Comparison of ENCODE assay signal across 20 mouse cellular contexts in genomic region chr7:129308661-129309060, GRCm38 (mm10). TPM values are rescaled to one million over a fixed set of nuclear protein-coding genes. Genes with fewer than 3 reads are reported as not detected.
DNase-seq lines count a peak whose midpoint lies in the region; ATAC-seq and TF ChIP-seq lines count a peak whose summit lies in the region.
"Had no signal": no experiment of that assay in that cellular context is flagged by ENCODE, and none has a peak within 500 bp of the region (broad histone marks: within the 10 kb centered on the region; RNA-seq: fewer than 3 reads in every experiment).

No protein-coding gene starts in this region.

- ATAC-seq in embryonic facial prominence, embryonic 11.5 days (replicated peaks; ENCODE audit: insufficient number of reproducible peaks, low FRiP score, low TSS enrichment, low read depth) = no peak
- ATAC-seq in lung, postnatal 0 days = 0 out of 2 replicates have a peak, but pooled peaks have one; percentile 32
- ATAC-seq in limb, embryonic 14.5 days (ENCODE audit: low FRiP score, low read depth) = no peak
- ATAC-seq: intestine, embryonic 15.5 days had no signal

- H3K9ac ChIP-seq in embryonic facial prominence, embryonic 11.5 days (replicated peaks; ENCODE audit: low read length) = no peak overlapping the region
- no peak overlapping the region for H3K9ac ChIP-seq in lung, postnatal 0 days (replicated peaks; ENCODE audit: low read depth)
- no peak overlapping the region for H3K9ac ChIP-seq in limb, embryonic 14.5 days (ENCODE audit: low read depth, low read length, severe bottlenecking)
- H3K9ac ChIP-seq: embryonic facial prominence, embryonic 13.5 days; hindbrain, embryonic 13.5 days; intestine, embryonic 15.5 days; liver, embryonic 14.5 days had no signal

- DNase-seq in embryonic facial prominence, embryonic 11.5 days (ENCODE audit: low spot score) = peak; percentile 47
- no peak for DNase-seq in embryonic facial prominence, embryonic 10.5 days (ENCODE audit: low spot score)
- peak; percentile 14 for DNase-seq in kidney, adult 2 months
- DNase-seq in kidney, adult 9 months = no peak
- peak; percentile 60 for DNase-seq in lung, postnatal 0 days (ENCODE audit: low spot score)
- no peak for DNase-seq in lung, adult 2 months
- DNase-seq in limb, embryonic 14.5 days (ENCODE audit: low spot score) = peak; percentile 67
- DNase-seq in right cerebral cortex, postnatal 14 days = no peak
- DNase-seq: adrenal gland, adult 8-10 months; cerebellum, adult 11 months; cerebellum, postnatal 14 days; gastrocnemius, postnatal 10 days; right cerebral cortex, postnatal 25 days; thymus, postnatal 14 days had no signal

- no peaks in the 10 kb centered on the region for H3K36me3 ChIP-seq in embryonic facial prominence, embryonic 11.5 days (replicated peaks; ENCODE audit: control insufficient read depth, insufficient read depth, low read depth, low read length)
- H3K36me3 ChIP-seq in embryonic facial prominence, embryonic 10.5 days (replicated peaks) = no peaks in the 10 kb centered on the region
- no peaks in the 10 kb centered on the region for H3K36me3 ChIP-seq in kidney, adult 2 months (ENCODE audit: control insufficient read depth, insufficient read depth, low read length)
- no peaks in the 10 kb centered on the region for H3K36me3 ChIP-seq in lung, postnatal 0 days (ENCODE audit: insufficient read depth, low read length)
- no peaks in the 10 kb centered on the region for H3K36me3 ChIP-seq in limb, embryonic 14.5 days (ENCODE audit: control insufficient read depth, insufficient read depth, low read length)
- H3K36me3 ChIP-seq: embryonic facial prominence, embryonic 13.5 days; heart, embryonic 10.5 days; hindbrain, embryonic 13.5 days; intestine, embryonic 15.5 days had no signal

- no peak for TF ChIP-seq CTCF in kidney, adult 2 months (conservative IDR thresholded peaks at IDR 0.05; ENCODE audit: insufficient read depth, insufficient read length, low read depth, low read length)
- no peak for TF ChIP-seq CTCF in lung, postnatal 0 days (IDR thresholded peaks at IDR 0.05)
- TF ChIP-seq CTCF in lung, adult 2 months (IDR thresholded peaks at IDR 0.05; ENCODE audit: insufficient read depth, low read length) = no peak

- H3K4me1 ChIP-seq in embryonic facial prominence, embryonic 11.5 days (ENCODE audit: control insufficient read depth, insufficient read depth, low read length) = no peaks in the 10 kb centered on the region
- H3K4me1 ChIP-seq in embryonic facial prominence, embryonic 10.5 days = peaks cover 3% of the 10 kb centered on the region
- no peaks in the 10 kb centered on the region for H3K4me1 ChIP-seq in kidney, adult 2 months (ENCODE audit: control insufficient read depth, insufficient read depth, low read length)
- no peaks in the 10 kb centered on the region; the same call in 1 of the 2 replicates for H3K4me1 ChIP-seq in lung, postnatal 0 days (ENCODE audit: insufficient read depth, low read depth, low read length)
- no peaks in the 10 kb centered on the region for H3K4me1 ChIP-seq in lung, adult 2 months (ENCODE audit: control insufficient read depth, insufficient read depth, low read length)
- H3K4me1 ChIP-seq in limb, embryonic 14.5 days (ENCODE audit: control insufficient read depth, insufficient read depth, low read length) = no peaks in the 10 kb centered on the region

- no peak for TF ChIP-seq POLR2A in kidney, adult 2 months (IDR thresholded peaks at IDR 0.05; ENCODE audit: low read depth, low read length)
- no peak for TF ChIP-seq POLR2A in lung, adult 2 months (IDR thresholded peaks at IDR 0.05; ENCODE audit: borderline replicate concordance, extremely low read depth, low read depth, low read length)
- no peak for TF ChIP-seq POLR2A in limb, embryonic 14.5 days (IDR thresholded peaks at IDR 0.05; ENCODE audit: borderline replicate concordance, extremely low read depth, insufficient read depth, insufficient read length)

- H3K4me3 ChIP-seq in embryonic facial prominence, embryonic 11.5 days (ENCODE audit: low read depth, low read length) = no peak overlapping the region
- no peak overlapping the region for H3K4me3 ChIP-seq in embryonic facial prominence, embryonic 10.5 days
- H3K4me3 ChIP-seq in kidney, adult 2 months (ENCODE audit: insufficient read depth, low read depth, low read length) = no peak overlapping the region
- H3K4me3 ChIP-seq in lung, postnatal 0 days (ENCODE audit: low read depth, low read length) = no peak overlapping the region
- H3K4me3 ChIP-seq in lung, adult 2 months (replicated peaks; ENCODE audit: extremely low read depth, low read depth, low read length) = no peak overlapping the region
- no peak overlapping the region for H3K4me3 ChIP-seq in limb, embryonic 14.5 days (replicated peaks; ENCODE audit: low read length)
- H3K4me3 ChIP-seq: embryonic facial prominence, embryonic 13.5 days; heart, embryonic 10.5 days; hindbrain, embryonic 13.5 days; intestine, embryonic 15.5 days; left cerebral cortex, adult 2 months had no signal

- H3K27me3 ChIP-seq in embryonic facial prominence, embryonic 11.5 days (ENCODE audit: control insufficient read depth, insufficient read depth, low read length) = no peaks in the 10 kb centered on the region
- no peaks in the 10 kb centered on the region for H3K27me3 ChIP-seq in embryonic facial prominence, embryonic 10.5 days (replicated peaks; ENCODE audit: low read depth, poor library complexity, severe bottlenecking)
- H3K27me3 ChIP-seq in kidney, adult 2 months (replicated peaks; ENCODE audit: control insufficient read depth, insufficient read depth, low read length) = no peaks in the 10 kb centered on the region
- no peaks in the 10 kb centered on the region for H3K27me3 ChIP-seq in lung, postnatal 0 days (replicated peaks; ENCODE audit: insufficient read depth, low read length)
- no peaks in the 10 kb centered on the region for H3K27me3 ChIP-seq in limb, embryonic 14.5 days (ENCODE audit: control insufficient read depth, insufficient read depth, low read length)
- H3K27me3 ChIP-seq: embryonic facial prominence, embryonic 13.5 days; hindbrain, embryonic 13.5 days; intestine, embryonic 15.5 days had no signal

- WGBS in embryonic facial prominence, embryonic 11.5 days = 60% methylated on average over 6 of the region's 6 CpGs
- 71% methylated on average over 6 of the region's 6 CpGs for WGBS in embryonic facial prominence, embryonic 10.5 days
- WGBS in kidney, adult 2 months = 16% methylated on average over 6 of the region's 6 CpGs
- WGBS in lung, postnatal 0 days = 27% methylated on average over 6 of the region's 6 CpGs
- 16% methylated on average over 6 of the region's 6 CpGs for WGBS in lung, adult 2 months
- WGBS in limb, embryonic 14.5 days = 53% methylated on average over 6 of the region's 6 CpGs

- H3K9me3 ChIP-seq in embryonic facial prominence, embryonic 11.5 days (replicated peaks; ENCODE audit: control insufficient read depth, low read length) = no peaks in the 10 kb centered on the region
- H3K9me3 ChIP-seq in embryonic facial prominence, embryonic 10.5 days = no peaks in the 10 kb centered on the region
- H3K9me3 ChIP-seq in lung, postnatal 0 days (ENCODE audit: low read length) = no peaks in the 10 kb centered on the region
- H3K9me3 ChIP-seq in limb, embryonic 14.5 days (ENCODE audit: control insufficient read depth, low read length) = no peaks in the 10 kb centered on the region
- H3K9me3 ChIP-seq: embryonic facial prominence, embryonic 13.5 days; heart, embryonic 10.5 days; hindbrain, embryonic 13.5 days; intestine, embryonic 15.5 days had no signal

- H3K27ac ChIP-seq in embryonic facial prominence, embryonic 11.5 days (replicated peaks; ENCODE audit: low read depth, low read length) = no peak overlapping the region
- H3K27ac ChIP-seq in embryonic facial prominence, embryonic 10.5 days (replicated peaks) = no peak overlapping the region
- H3K27ac ChIP-seq in kidney, adult 2 months (ENCODE audit: insufficient read depth, low read depth, low read length) = no peak overlapping the region
- no peak overlapping the region for H3K27ac ChIP-seq in lung, postnatal 0 days (ENCODE audit: low read length)
- H3K27ac ChIP-seq in limb, embryonic 14.5 days (replicated peaks; ENCODE audit: low read depth, low read length) = no peak overlapping the region
- H3K27ac ChIP-seq: embryonic facial prominence, embryonic 13.5 days; heart, embryonic 10.5 days; hindbrain, embryonic 13.5 days; intestine, embryonic 15.5 days; left cerebral cortex, adult 2 months; liver, embryonic 14.5 days had no signal

- H3K4me2 ChIP-seq in embryonic facial prominence, embryonic 11.5 days (ENCODE audit: low read depth, low read length) = no peak overlapping the region
- no peak overlapping the region for H3K4me2 ChIP-seq in lung, postnatal 0 days (replicated peaks; ENCODE audit: low read depth, low read length)
- H3K4me2 ChIP-seq in limb, embryonic 14.5 days (replicated peaks; ENCODE audit: low read depth, low read length, severe bottlenecking) = no peak overlapping the region
- H3K4me2 ChIP-seq: embryonic facial prominence, embryonic 13.5 days; hindbrain, embryonic 13.5 days; intestine, embryonic 15.5 days had no signal

- TF ChIP-seq EP300 in lung, postnatal 0 days (IDR thresholded peaks at IDR 0.05) = no peak

RNA-seq across cellular contexts. Expression of gene Plpp4, which starts 51.8 kb away (rescaled TPM):
- 0.82 and 1.5 TPM in 2 replicates for polyA plus RNA-seq in embryonic facial prominence, embryonic 11.5 days (2014; fragmentation: Nextera tagmentation; extraction: Ambion mirVana)
- 0.22 and 0.73 TPM in 2 replicates for polyA plus RNA-seq in embryonic facial prominence, embryonic 10.5 days (2016; fragmentation: Nextera tagmentation; extraction: Ambion mirVana)
- 0.26 and 0.27 TPM in 2 replicates for polyA plus RNA-seq in kidney, adult 2 months (2012; rRNA removed)
- 0.54 and 0.67 TPM in 2 replicates for polyA plus RNA-seq in lung, postnatal 0 days (2015; fragmentation: Nextera tagmentation; extraction: Ambion mirVana)
- not detected in 2 replicates for polyA plus RNA-seq in lung, adult 2 months (2012; rRNA removed)
- polyA plus RNA-seq in limb, embryonic 14.5 days (2012; rRNA removed) = 1.1 and 1.7 TPM in 2 replicates
- 0.88 and 1.1 TPM in 2 replicates for polyA plus RNA-seq in limb, embryonic 14.5 days (2014; fragmentation: Nextera tagmentation; extraction: Ambion mirVana)

Comparison
In these comparisons a context has a peak if more than half of its experiments do, and no peak if none do; other contexts are left out.
1. DNase-seq: peak in embryonic facial prominence, embryonic 11.5 days (single experiment), kidney, adult 2 months (single experiment), lung, postnatal 0 days (single experiment) and limb, embryonic 14.5 days (single experiment); none in embryonic facial prominence, embryonic 10.5 days (single experiment), kidney, adult 9 months (single experiment), lung, adult 2 months (single experiment) and right cerebral cortex, postnatal 14 days (single experiment).